Mouse (Mus musculus) heart, adult 2 months (tissue): ENCODE results near the gene Dusp6. TPM values are rescaled to one million over a fixed set of nuclear protein-coding genes. Genes with fewer than 3 reads are reported as not detected.

Experiments
- DNase-seq, 2 experiments: peaks; one replicate each; pipeline ENCODE4 v3.0.0; 2021
- H3K27ac ChIP-seq: fragments of 200-600 bp; 2 replicates; pipeline ENCODE4 v1.8.1; 2022
- H3K27me3 ChIP-seq: fragments of 200-500 bp; 2 replicates; pipeline ENCODE4 v1.6.1; 2012; ENCODE audit warnings: mild to moderate bottlenecking, low read length, inconsistent platforms, mixed read lengths; ENCODE audit not compliant: control insufficient read depth, insufficient read depth
- H3K36me3 ChIP-seq: fragments of 200-500 bp; 2 replicates; pipeline ENCODE4 v1.6.1; 2012; ENCODE audit warnings: low read length, inconsistent platforms; ENCODE audit not compliant: control insufficient read depth, insufficient read depth
- H3K4me1 ChIP-seq: fragments of 200-500 bp; 2 replicates; pipeline ENCODE4 v1.6.1; 2011; ENCODE audit warnings: low read length; ENCODE audit not compliant: control insufficient read depth, insufficient read depth
- H3K4me3 ChIP-seq: fragments of 200-600 bp; 2 replicates; pipeline ENCODE4 v1.8.1; 2022
- H3K79me2 ChIP-seq: fragments of 200-500 bp; replicated peaks from 2 replicates; pipeline ENCODE4 v1.6.1; 2012; ENCODE audit warnings: mild to moderate bottlenecking, inconsistent platforms, low read length, moderate library complexity, mixed read lengths; ENCODE audit not compliant: control insufficient read depth, insufficient read depth
- H3K9ac ChIP-seq: fragments of 200-500 bp; 2 replicates; pipeline ENCODE4 v1.6.1; 2012; ENCODE audit warnings: low read depth, mild to moderate bottlenecking, control low read depth, inconsistent platforms, low read length, mixed read lengths
- CTCF ChIP-seq: fragments of 200-600 bp; IDR thresholded peaks from 2 replicates; pipeline ENCODE4 v1.8.1; 2022; ENCODE audit warnings: antibody characterized with exemption, mild to moderate bottlenecking, moderate library complexity
- EP300 ChIP-seq: fragments of 200-500 bp; IDR thresholded peaks from 2 replicates; pipeline ENCODE4 v1.6.1; 2011; ENCODE audit warnings: low read depth, low read length, control low read depth; ENCODE audit not compliant: insufficient read depth
- POLR2A ChIP-seq: fragments of 200-500 bp; IDR thresholded peaks from 2 replicates; pipeline ENCODE4 v1.6.1; 2011; ENCODE audit warnings: mild to moderate bottlenecking, low read depth, low read length, control low read depth; ENCODE audit not compliant: insufficient read depth
- WGBS: fragments of 180-500 bp; shearing (Covaris S2); methylation state at CpG from one replicate; pipeline ENCODE4 v1.1.7; 2018; 5-methylcytosine and 5-hydroxymethylcytosine counted together
- intact Hi-C: fragments of 180-260 bp; cut with DNase I; formaldehyde crosslinking; loops from one replicate; pipeline ENCODE4 v1.15.1; 2025
- polyA plus RNA-seq: library from polyadenylated mRNA; depleted of rRNA; stranded (reverse); fragments of >200 nt; gene quantifications from 2 replicates; pipeline ENCODE4 v1.2.3, GENCODE M21; 2012
- total RNA-seq, 2 experiments: library from RNA; stranded (reverse); gene quantifications; 2 replicates each; pipeline ENCODE4 v1.2.3; 2021

The Dusp6 gene
- total and polyA plus RNA-seq, 3 experiments: 15.8 to 24.8 (median 21.4) TPM

DNA sequence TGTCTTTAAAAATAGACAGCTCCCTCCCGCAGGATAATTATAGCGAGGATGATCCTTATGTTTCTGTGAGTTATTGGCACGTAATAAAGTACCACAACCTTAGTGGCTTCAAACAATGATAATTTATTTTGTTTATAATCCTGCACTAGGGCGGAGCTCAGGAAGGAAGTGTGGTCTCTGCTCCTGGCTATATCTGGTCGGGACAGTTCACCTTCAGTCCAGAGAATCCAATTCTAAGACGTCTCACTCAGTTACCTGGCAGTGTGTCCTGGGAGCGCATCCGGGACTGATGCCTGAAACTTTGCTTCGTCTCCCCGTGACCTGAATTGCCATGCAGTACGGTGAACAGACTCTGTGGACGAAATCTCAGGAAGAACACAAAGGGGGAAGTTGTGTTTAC lies 10.0 kb downstream of the Dusp6 start:
- Histone ChIP-seq H3K27me3 (no peaks in the 10 kb centered on the region), H3K27ac (no peak overlapping the region; the same call in 1 of the 2 replicates), H3K79me2 (no peaks in the 10 kb centered on the region), H3K9ac (no peak overlapping the region), H3K36me3 (peaks cover 3% of the 10 kb centered on the region), H3K4me3 (no peak overlapping the region), H3K4me1 (peaks cover 16% of the 10 kb centered on the region)
- TF ChIP-seq CTCF: no peak
- no peak for TF ChIP-seq POLR2A
- no peak for TF ChIP-seq EP300
- no peak for DNase-seq
- WGBS: 52% methylated on average over 12 of the region's 12 CpGs
- intact Hi-C loops: no loop called here

DNA sequence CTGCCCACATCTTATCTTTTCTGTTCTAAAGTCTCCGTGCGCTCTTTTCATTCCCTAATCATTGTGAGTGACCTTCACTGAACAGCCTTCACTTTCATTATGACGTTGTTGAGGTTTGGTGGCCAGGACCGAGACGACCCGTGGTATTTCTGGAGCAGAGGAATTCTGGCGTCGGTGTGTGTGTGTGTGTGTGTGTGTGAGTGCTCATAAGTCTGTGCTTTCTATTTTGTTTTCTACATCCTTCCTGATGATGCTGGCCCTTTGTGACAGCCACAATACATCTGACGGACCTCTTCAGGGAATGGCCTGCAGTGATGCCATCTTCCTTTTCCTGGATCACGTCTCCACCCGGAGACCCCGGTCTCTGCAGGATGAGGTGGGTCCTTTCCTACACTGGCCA lies 11.6 kb downstream of the Dusp6 start:
- WGBS: 37% methylated on average over 12 of the region's 12 CpGs
- H3K9ac ChIP-seq: no peak overlapping the region
- intact Hi-C loops: no loop called here
- H3K4me1 ChIP-seq: peaks cover 9% of the 10 kb centered on the region
- DNase-seq: peak in 1 of 2 experiments; percentile 21
- TF ChIP-seq POLR2A (no peak), EP300 (0 out of 2 replicates have a peak, but pooled peaks have one; percentile 24), CTCF (no peak)
- H3K36me3 ChIP-seq: peaks cover 1% of the 10 kb centered on the region
- H3K4me3 ChIP-seq: no peak overlapping the region
- no peak overlapping the region for H3K27ac ChIP-seq
- H3K27me3 ChIP-seq: no peaks in the 10 kb centered on the region
- H3K79me2 ChIP-seq: no peaks in the 10 kb centered on the region

GRCm38 (mm10) chr10:99279067-99279880 lies 16.2 kb downstream of the Dusp6 start:
- DNase-seq: no peak
- Histone ChIP-seq H3K9ac (no peak overlapping the region), H3K79me2 (no peaks in the 10 kb centered on the region), H3K36me3 (no peaks in the 10 kb centered on the region), H3K27ac (no peak overlapping the region), H3K4me1 (peaks cover 3% of the 10 kb centered on the region), H3K27me3 (no peaks in the 10 kb centered on the region), H3K4me3 (no peak overlapping the region)
- 63% methylated on average over 22 of the region's 22 CpGs for WGBS
- intact Hi-C loops: no loop called here
- no peak for TF ChIP-seq POLR2A

- intact Hi-C loops: no loop called here
- Histone ChIP-seq H3K4me3 (no peak overlapping the region), H3K27ac (no peak overlapping the region), H3K27me3 (no peaks in the 10 kb centered on the region), H3K36me3 (peaks cover 3% of the 10 kb centered on the region), H3K9ac (no peak overlapping the region), H3K79me2 (no peaks in the 10 kb centered on the region), H3K4me1 (peaks cover 5% of the 10 kb centered on the region)
- TF ChIP-seq POLR2A (no peak), EP300 (no peak), CTCF (no peak)
- 93% methylated on average over 10 of the region's 10 CpGs for WGBS
- DNase-seq: no peak
Measured at GRCm38 (mm10) chr10:99283981-99284385, 21.0 kb downstream of the Dusp6 start.

DNA sequence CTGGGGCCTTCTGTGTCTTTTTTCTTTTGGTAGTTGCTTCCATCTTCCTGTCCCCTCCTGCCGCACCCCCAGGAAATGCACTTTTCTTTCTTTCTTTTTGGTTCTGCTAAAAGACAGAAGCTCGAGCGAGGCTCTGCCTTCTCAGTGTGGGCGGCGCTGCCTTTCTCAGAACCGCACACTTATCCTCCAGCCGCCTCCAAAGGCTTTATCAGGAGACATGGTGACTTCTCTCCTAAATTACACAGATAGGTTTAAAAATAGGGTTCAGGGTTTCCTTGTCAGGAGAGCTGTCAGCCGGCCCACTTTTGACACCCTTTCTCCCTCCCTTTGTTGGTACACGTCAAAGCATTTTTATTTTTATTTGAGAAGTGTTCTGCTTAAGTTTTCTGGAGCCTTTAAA lies 21.9 kb downstream of the Dusp6 start:
- peaks cover 7% of the 10 kb centered on the region for H3K4me1 ChIP-seq
- H3K27me3 ChIP-seq: no peaks in the 10 kb centered on the region
- 51% methylated on average over 9 of the region's 9 CpGs for WGBS
- no peak overlapping the region for H3K9ac ChIP-seq
- TF ChIP-seq POLR2A (no peak), EP300 (no peak), CTCF (no peak)
- no peaks in the 10 kb centered on the region for H3K79me2 ChIP-seq
- peaks cover 3% of the 10 kb centered on the region for H3K36me3 ChIP-seq
- no peak overlapping the region for H3K4me3 ChIP-seq
- intact Hi-C loops: loop anchor here (5.0 kb wide), 2 partner anchors 42 to 172 kb away; no protein-coding TSS in a partner anchor
- H3K27ac ChIP-seq: no peak overlapping the region
- DNase-seq: no peak

GRCm38 (mm10) chr10:99285759-99286158 lies 22.7 kb downstream of the Dusp6 start:
- DNase-seq: no peak
- H3K27ac ChIP-seq: peak overlapping the region; percentile 40
- H3K79me2 ChIP-seq: no peaks in the 10 kb centered on the region
- intact Hi-C loops: loop anchor here (5.0 kb wide), 2 partner anchors 42 to 172 kb away; no protein-coding TSS in a partner anchor
- peaks cover 3% of the 10 kb centered on the region for H3K36me3 ChIP-seq
- no peak for TF ChIP-seq POLR2A
- no peak for TF ChIP-seq EP300
- TF ChIP-seq CTCF: no peak
- no peak overlapping the region for H3K4me3 ChIP-seq
- no peaks in the 10 kb centered on the region for H3K27me3 ChIP-seq
- no peak overlapping the region; the same call in 1 of the 2 replicates for H3K9ac ChIP-seq
- peaks cover 7% of the 10 kb centered on the region for H3K4me1 ChIP-seq
- WGBS: 47% methylated on average over 8 of the region's 8 CpGs
